Mouse (Mus musculus) lung, adult 2 months (tissue): ENCODE results near the gene Gm26661.

ENCODE experiments used
- CTCF ChIP-seq: fragments of 200-500 bp; IDR thresholded peaks from 2 replicates; pipeline ENCODE4 v1.5.1; 2011; ENCODE audit warnings: mild to moderate bottlenecking, low read length, control low read depth; ENCODE audit not compliant: insufficient read depth
- POLR2A ChIP-seq: fragments of 200-500 bp; IDR thresholded peaks from 2 replicates; pipeline ENCODE4 v1.6.1; 2011; ENCODE audit warnings: low read depth, mild to moderate bottlenecking, control low read depth, low read length, borderline replicate concordance; ENCODE audit errors: extremely low read depth

DNA sequence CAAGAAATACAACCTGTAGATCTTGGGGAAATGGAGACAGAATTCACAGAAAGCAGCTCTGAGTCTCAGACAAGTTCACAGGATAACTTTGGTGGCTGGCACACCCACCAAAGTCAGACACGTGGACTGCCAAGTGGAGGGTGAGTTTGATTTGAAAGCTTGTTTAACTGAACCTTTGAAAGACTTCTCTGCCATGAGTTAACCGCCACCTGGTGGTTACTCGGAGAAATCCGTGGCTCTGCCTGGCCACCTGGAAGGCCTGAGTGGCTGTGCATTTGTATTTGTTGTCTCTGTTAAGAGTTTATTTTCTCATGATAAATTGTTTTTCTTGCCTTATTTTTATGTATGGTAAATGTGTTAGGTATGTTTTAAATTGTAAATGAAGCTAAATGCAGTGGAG, 10.4 kb downstream of the Gm26661 start:
- TF ChIP-seq CTCF (peak; percentile 59), POLR2A (no peak)
